In genomic region chr7:74844306-74844929, GRCm38 (mm10) we compare ENCODE assay signal across 23 mouse cellular contexts.
DNase-seq lines count a peak whose midpoint lies in the region; ATAC-seq and TF ChIP-seq lines count a peak whose summit lies in the region.
"Had no signal": no experiment of that assay in that cellular context is flagged by ENCODE, and none has a peak within 500 bp of the region (broad histone marks: within the 10 kb centered on the region; RNA-seq: fewer than 3 reads in every experiment).

No protein-coding gene starts in this region.

- H3K36me3 ChIP-seq in hindbrain, embryonic 10.5 days = no peaks in the 10 kb centered on the region
- no peaks in the 10 kb centered on the region for H3K36me3 ChIP-seq in hindbrain, embryonic 12.5 days
- H3K36me3 ChIP-seq in forebrain, embryonic 10.5 days (replicated peaks) = no peaks in the 10 kb centered on the region
- H3K36me3 ChIP-seq in forebrain, postnatal 0 days (ENCODE audit: insufficient read depth) = no peaks in the 10 kb centered on the region
- H3K36me3 ChIP-seq: embryonic facial prominence, embryonic 15.5 days; heart, embryonic 10.5 days; hindbrain, embryonic 15.5 days; intestine, embryonic 15.5 days; liver, embryonic 15.5 days; neural tube, embryonic 13.5 days had no signal

- no peak for TF ChIP-seq CTCF in brain, embryonic 14.5 days (IDR thresholded peaks at IDR 0.05; ENCODE audit: borderline replicate concordance, extremely low read depth, insufficient read depth, insufficient read length)
- TF ChIP-seq CTCF in forebrain, postnatal 0 days (IDR thresholded peaks at IDR 0.05; ENCODE audit: low read depth) = no peak

- no peaks in the 10 kb centered on the region for H3K27me3 ChIP-seq in hindbrain, embryonic 10.5 days (ENCODE audit: insufficient read depth, poor library complexity, severe bottlenecking)
- no peaks in the 10 kb centered on the region for H3K27me3 ChIP-seq in hindbrain, embryonic 12.5 days
- H3K27me3 ChIP-seq in forebrain, embryonic 10.5 days (ENCODE audit: poor library complexity, severe bottlenecking) = no peaks in the 10 kb centered on the region
- no peaks in the 10 kb centered on the region for H3K27me3 ChIP-seq in forebrain, postnatal 0 days (ENCODE audit: insufficient read depth, low read length)
- H3K27me3 ChIP-seq: embryonic facial prominence, embryonic 15.5 days; hindbrain, embryonic 15.5 days; intestine, embryonic 15.5 days; liver, embryonic 15.5 days; neural tube, embryonic 13.5 days had no signal

- H3K4me2 ChIP-seq in hindbrain, embryonic 12.5 days (replicated peaks) = no peak overlapping the region
- no peak overlapping the region for H3K4me2 ChIP-seq in forebrain, postnatal 0 days (ENCODE audit: low read depth)
- H3K4me2 ChIP-seq: embryonic facial prominence, embryonic 15.5 days; hindbrain, embryonic 15.5 days; intestine, embryonic 15.5 days; liver, embryonic 15.5 days; neural tube, embryonic 13.5 days had no signal

- no peak overlapping the region for H3K4me3 ChIP-seq in hindbrain, embryonic 10.5 days
- H3K4me3 ChIP-seq in hindbrain, embryonic 12.5 days = no peak overlapping the region
- H3K4me3 ChIP-seq in forebrain, embryonic 10.5 days = no peak overlapping the region
- no peak overlapping the region for H3K4me3 ChIP-seq in forebrain, postnatal 0 days (ENCODE audit: low read depth, low read length)
- H3K4me3 ChIP-seq: embryonic facial prominence, embryonic 15.5 days; gastrocnemius, adult 2 months; heart, embryonic 10.5 days; hindbrain, embryonic 15.5 days; intestine, embryonic 15.5 days; liver, embryonic 15.5 days; neural tube, embryonic 13.5 days had no signal

- WGBS in hindbrain, embryonic 10.5 days = 12% methylated on average over 6 of the region's 6 CpGs
- WGBS in hindbrain, embryonic 12.5 days = 16% methylated on average over 6 of the region's 6 CpGs
- WGBS in forebrain, embryonic 10.5 days = 10% methylated on average over 6 of the region's 6 CpGs
- 9% methylated on average over 6 of the region's 6 CpGs for WGBS in forebrain, postnatal 0 days

- peak; percentile 26 for DNase-seq in hindbrain, embryonic 10.5 days (ENCODE audit: low spot score)
- peak; percentile 59 for DNase-seq in brain, embryonic 14.5 days (ENCODE audit: low read depth)
- DNase-seq in forebrain, embryonic 10.5 days (ENCODE audit: extremely low spot score, low spot score) = peak; percentile 22
- DNase-seq in forebrain, postnatal 0 days = no peak
- DNase-seq in left cerebral cortex, adult 11 months (ENCODE audit: low spot score) = no peak
- no peak for DNase-seq in layer of hippocampus, adult 9-10 months (ENCODE audit: low spot score)
- DNase-seq: adrenal gland, postnatal 25 days; cerebellum, adult 18-20 months; cerebellum, postnatal 36 days; gastrocnemius, adult 2 months; kidney, adult 9 months; kidney, postnatal 25 days; thymus, postnatal 14 days had no signal

- ATAC-seq in hindbrain, embryonic 12.5 days (ENCODE audit: low FRiP score) = no peak
- ATAC-seq in forebrain, postnatal 0 days = peak; percentile 34; the same call in 1 of the 2 replicates
- ATAC-seq: activated CD4-positive, CD25-positive, alpha-beta regulatory T cell, adult 4 months; CD4-positive, CD25-positive, alpha-beta regulatory T cell, adult 4 months; intestine, embryonic 15.5 days; lung, postnatal 0 days had no signal

- peak overlapping the region; percentile 70 for H3K27ac ChIP-seq in hindbrain, embryonic 10.5 days
- no peak overlapping the region for H3K27ac ChIP-seq in hindbrain, embryonic 12.5 days
- peak overlapping the region; percentile 68 for H3K27ac ChIP-seq in forebrain, embryonic 10.5 days
- H3K27ac ChIP-seq in forebrain, postnatal 0 days (ENCODE audit: low read depth, low read length) = no peak overlapping the region
- H3K27ac ChIP-seq: embryonic facial prominence, embryonic 15.5 days; gastrocnemius, adult 2 months; heart, embryonic 10.5 days; hindbrain, embryonic 15.5 days; intestine, embryonic 15.5 days; liver, embryonic 15.5 days; neural tube, embryonic 13.5 days had no signal

- TF ChIP-seq POLR2A in brain, embryonic 14.5 days (IDR thresholded peaks at IDR 0.05; ENCODE audit: borderline replicate concordance, extremely low read depth, insufficient read depth, insufficient read length, poor library complexity, severe bottlenecking) = no peak

- peaks cover 25% of the 10 kb centered on the region for H3K4me1 ChIP-seq in hindbrain, embryonic 10.5 days (replicated peaks)
- H3K4me1 ChIP-seq in hindbrain, embryonic 12.5 days = peaks cover 13% of the 10 kb centered on the region
- peaks cover 31% of the 10 kb centered on the region for H3K4me1 ChIP-seq in forebrain, embryonic 10.5 days
- H3K4me1 ChIP-seq in forebrain, postnatal 0 days (ENCODE audit: insufficient read depth) = no peaks in the 10 kb centered on the region
- H3K4me1 ChIP-seq: embryonic facial prominence, embryonic 15.5 days; hindbrain, embryonic 15.5 days; intestine, embryonic 15.5 days; liver, embryonic 15.5 days had no signal

- no peaks in the 10 kb centered on the region for H3K9me3 ChIP-seq in hindbrain, embryonic 10.5 days
- no peaks in the 10 kb centered on the region for H3K9me3 ChIP-seq in hindbrain, embryonic 12.5 days (replicated peaks)
- H3K9me3 ChIP-seq in forebrain, embryonic 10.5 days = no peaks in the 10 kb centered on the region
- no peaks in the 10 kb centered on the region for H3K9me3 ChIP-seq in forebrain, postnatal 0 days (ENCODE audit: low read length)
- H3K9me3 ChIP-seq: embryonic facial prominence, embryonic 15.5 days; heart, embryonic 10.5 days; hindbrain, embryonic 15.5 days; intestine, embryonic 15.5 days; liver, embryonic 15.5 days; neural tube, embryonic 13.5 days had no signal

- H3K9ac ChIP-seq in hindbrain, embryonic 12.5 days = no peak overlapping the region
- no peak overlapping the region for H3K9ac ChIP-seq in forebrain, postnatal 0 days
- H3K9ac ChIP-seq: embryonic facial prominence, embryonic 15.5 days; hindbrain, embryonic 15.5 days; intestine, embryonic 15.5 days; liver, embryonic 15.5 days; neural tube, embryonic 13.5 days had no signal

Comparison
In these comparisons a context has a peak if more than half of its experiments do, and no peak if none do; other contexts are left out.
1. DNase-seq: peak in hindbrain, embryonic 10.5 days (single experiment), brain, embryonic 14.5 days (single experiment) and forebrain, embryonic 10.5 days (single experiment); none in forebrain, postnatal 0 days (single experiment), left cerebral cortex, adult 11 months (single experiment) and layer of hippocampus, adult 9-10 months (single experiment).
2. H3K27ac ChIP-seq: peak in hindbrain, embryonic 10.5 days (single experiment) and forebrain, embryonic 10.5 days (single experiment); none in hindbrain, embryonic 12.5 days (single experiment) and forebrain, postnatal 0 days (single experiment).